Mouse (Mus musculus) heart, embryonic 14.5 days (tissue): ENCODE data around the gene Klrg1. TPM values are rescaled to one million over a fixed set of nuclear protein-coding genes. Genes with fewer than 3 reads are reported as not detected.

Experiments used
- ATAC-seq: fragments of 200-750 bp; cut with Nextera tagmentation; 2 replicates; pipeline ENCODE4 v1.8.0; 2017; ENCODE audit warnings: low read depth, moderate TSS enrichment; ENCODE audit not compliant: insufficient number of reproducible peaks, insufficient read depth, low FRiP score
- H3K27ac ChIP-seq, 2 experiments: fragments of 200-500 bp in 1 of 2; fragments of 300-500 bp in 1 of 2; sonication (generic) in 1 of 2; replicated peaks in 1 of 2; 2 replicates each; pipeline ENCODE4 v1.5.1; 2012 to 2014; ENCODE audit warnings: low read depth in 2 of 2, low read length in 2 of 2, control low read depth in 1 of 2, mild to moderate bottlenecking in 1 of 2, mixed read lengths in 1 of 2; ENCODE audit not compliant: control insufficient read depth in 1 of 2, insufficient read depth in 1 of 2
- H3K27me3 ChIP-seq: fragments of 300-500 bp; sonication (generic); 2 replicates; pipeline ENCODE4 v1.6.1; 2014; ENCODE audit warnings: mild to moderate bottlenecking, low read length, control low read depth; ENCODE audit not compliant: control insufficient read depth, insufficient read depth
- H3K36me3 ChIP-seq: fragments of 300-500 bp; sonication (generic); 2 replicates; pipeline ENCODE4 v1.6.1; 2014; ENCODE audit warnings: mild to moderate bottlenecking, control low read depth, low read length, mixed read lengths; ENCODE audit not compliant: control insufficient read depth, insufficient read depth
- H3K4me1 ChIP-seq, 2 experiments: fragments of 200-500 bp in 1 of 2; fragments of 300-500 bp in 1 of 2; sonication (generic) in 1 of 2; 2 replicates each; pipeline ENCODE4 v1.6.1; 2012 to 2014; ENCODE audit warnings: low read length in 2 of 2, control low read depth in 1 of 2, mixed read lengths in 1 of 2; ENCODE audit not compliant: control insufficient read depth in 2 of 2, insufficient read depth in 2 of 2
- H3K4me2 ChIP-seq: fragments of 300-500 bp; sonication (generic); 2 replicates; pipeline ENCODE4 v1.6.1; 2014; ENCODE audit warnings: mild to moderate bottlenecking, low read length
- H3K4me3 ChIP-seq, 2 experiments: fragments of 200-500 bp in 1 of 2; fragments of 300-500 bp in 1 of 2; sonication (generic) in 1 of 2; 2 replicates each; pipeline ENCODE4 v1.5.1; 2012 to 2014; ENCODE audit warnings: low read length in 2 of 2, mild to moderate bottlenecking in 2 of 2, control low read depth in 1 of 2, low read depth in 1 of 2, moderate library complexity in 1 of 2; ENCODE audit not compliant: control insufficient read depth in 1 of 2, insufficient read depth in 1 of 2
- H3K9ac ChIP-seq: fragments of 300-500 bp; sonication (generic); 2 replicates; pipeline ENCODE4 v1.6.1; 2014; ENCODE audit warnings: mild to moderate bottlenecking, low read length
- H3K9me3 ChIP-seq: fragments of 300-500 bp; sonication (generic); 2 replicates; pipeline ENCODE4 v1.6.1; 2016; ENCODE audit warnings: low read length, control low read depth; ENCODE audit not compliant: control insufficient read depth
- WGBS: fragments of 180-500 bp; shearing (Covaris S2); extraction: QIAGEN DNeasy Blood & Tissue Kit; methylation state at CpG from one replicate; pipeline ENCODE4 v1.1.7; 2014; 5-methylcytosine and 5-hydroxymethylcytosine counted together
- polyA plus RNA-seq: library from polyadenylated mRNA; unstranded; fragments of >200 nt; fragmentation: Nextera tagmentation; extraction: Ambion mirVana; gene quantifications from 2 replicates; pipeline ENCODE4 v1.2.1, GENCODE M21; 2014

Gene Klrg1
- polyA plus RNA-seq, 1 experiment from 2014 or later = not detected

DNA sequence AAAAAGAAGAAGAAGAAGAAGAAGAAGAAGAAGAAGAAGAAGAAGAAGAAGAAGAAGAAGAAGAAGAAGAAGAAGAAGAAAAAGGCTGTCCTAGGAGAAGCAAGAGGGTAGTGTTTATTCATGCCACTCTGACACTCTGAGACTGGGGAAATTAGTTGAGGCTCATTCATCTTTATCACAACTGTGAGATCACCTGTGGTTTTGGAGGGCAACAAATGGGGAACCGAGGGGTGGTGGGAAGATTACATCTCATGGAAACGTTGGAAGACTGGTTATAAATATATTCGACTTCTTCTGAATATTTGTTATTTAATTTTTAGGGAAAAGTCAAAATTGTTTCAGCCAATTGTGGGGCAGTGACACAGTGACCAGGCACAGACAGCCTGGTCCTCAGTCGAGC lies 32.6 kb downstream of the Klrg1 start:
- no peak overlapping the region for H3K9ac ChIP-seq
- no peak for ATAC-seq
- 48% methylated on average over 4 of the region's 4 CpGs for WGBS
- no peak overlapping the region for H3K4me2 ChIP-seq
- H3K9me3 ChIP-seq = no peaks in the 10 kb centered on the region
- H3K27me3 ChIP-seq = no peaks in the 10 kb centered on the region
- no peak overlapping the region for H3K27ac ChIP-seq
- no peak overlapping the region for H3K4me3 ChIP-seq
- H3K36me3 ChIP-seq = no peaks in the 10 kb centered on the region
- H3K4me1 ChIP-seq = no peaks in the 10 kb centered on the region

Other genes with a start within 250 kb of the Klrg1 start
- 76.2 and 77.2 TPM in 2 replicates for gene M6pr, start 25.8 kb upstream of the Klrg1 start, polyA plus RNA-seq
- 11.6 and 13.2 TPM in 2 replicates for gene Phc1, start 57.7 kb upstream of the Klrg1 start, polyA plus RNA-seq
- 2.2 and 2.4 TPM in 2 replicates for gene Rimklb, start 215.9 kb upstream of the Klrg1 start, polyA plus RNA-seq
- gene Mfap5, start 223.0 kb upstream of the Klrg1 start, polyA plus RNA-seq = 15.7 and 16.9 TPM in 2 replicates